Mouse (Mus musculus): Measurements from ENCODE around the gene Comtd1.

The Comtd1 gene

GRCm38 (mm10) chr14:21831830-21832403 is 16.9 kb downstream of the Comtd1 start:
- DNase-seq (ENCODE audit: low spot score): no peak

GRCm38 (mm10) chr14:21830876-21831767 is 17.7 kb downstream of the Comtd1 start:
- DNase-seq (ENCODE audit: low spot score): peak; percentile 98

- no peak for DNase-seq (ENCODE audit: low spot score)
Measured at GRCm38 (mm10) chr14:21825786-21826491, 22.8 kb downstream of the Comtd1 start.

GRCm38 (mm10) chr14:21824938-21825337 is 23.8 kb downstream of the Comtd1 start, which contains the start of gene Vdac2:
Gene Vdac2, plus strand, starts transcription at chr14:21825238.
- no peak for DNase-seq (ENCODE audit: low spot score)

- no peak for DNase-seq (ENCODE audit: low spot score)
Measured at GRCm38 (mm10) chr14:21823897-21824296, 24.9 kb downstream of the Comtd1 start.

- DNase-seq (ENCODE audit: low spot score): peak; percentile 92
Measured at GRCm38 (mm10) chr14:21822795-21823374, 25.9 kb downstream of the Comtd1 start.

- no peak for DNase-seq (ENCODE audit: low spot score)
Measured at GRCm38 (mm10) chr14:21822307-21822706, 26.5 kb downstream of the Comtd1 start.

GRCm38 (mm10) chr14:21820880-21821505 is 27.8 kb downstream of the Comtd1 start:
- no peak for DNase-seq (ENCODE audit: low spot score)

GRCm38 (mm10) chr14:21817453-21817852 is 31.3 kb downstream of the Comtd1 start:
- no peak for DNase-seq (ENCODE audit: low spot score)

GRCm38 (mm10) chr14:21816255-21816654 is 32.5 kb downstream of the Comtd1 start:
- DNase-seq (ENCODE audit: low spot score): no peak

- no peak for DNase-seq (ENCODE audit: low spot score)
Measured at GRCm38 (mm10) chr14:21814606-21815005, 34.2 kb downstream of the Comtd1 start.

- DNase-seq (ENCODE audit: low spot score): no peak
Measured at GRCm38 (mm10) chr14:21813847-21814246, 34.9 kb downstream of the Comtd1 start.

- no peak for DNase-seq (ENCODE audit: low spot score)
Measured at GRCm38 (mm10) chr14:21813216-21813615, 35.6 kb downstream of the Comtd1 start.

- peak; percentile 80 for DNase-seq (ENCODE audit: low spot score)
Measured at GRCm38 (mm10) chr14:21812590-21813162, 36.1 kb downstream of the Comtd1 start.

GRCm38 (mm10) chr14:21811744-21812393 is 36.9 kb downstream of the Comtd1 start:
- no peak for DNase-seq (ENCODE audit: low spot score)

- DNase-seq (ENCODE audit: low spot score): no peak
Measured at GRCm38 (mm10) chr14:21811301-21811700, 37.5 kb downstream of the Comtd1 start.

- DNase-seq (ENCODE audit: low spot score): no peak
Measured at GRCm38 (mm10) chr14:21809418-21809817, 39.4 kb downstream of the Comtd1 start.

- no peak for DNase-seq (ENCODE audit: low spot score)
Measured at GRCm38 (mm10) chr14:21808208-21808922, 40.4 kb downstream of the Comtd1 start.

GRCm38 (mm10) chr14:21806631-21807160 is 42.1 kb downstream of the Comtd1 start:
- DNase-seq (ENCODE audit: low spot score): no peak

- no peak for DNase-seq (ENCODE audit: low spot score)
Measured at GRCm38 (mm10) chr14:21806203-21806602, 42.6 kb downstream of the Comtd1 start.
